Mouse (Mus musculus) heart, postnatal 10 days (tissue): ENCODE results near the gene Ddx27. TPM values are rescaled to one million over a fixed set of nuclear protein-coding genes. Genes with fewer than 3 reads are reported as not detected.
"Not testable (repeated sequence)": the region's sequence is repeated elsewhere in the genome, so short reads cannot be mapped to it uniquely, and the experiment has no call there.

Experiments
- DNase-seq, 2 experiments: peaks; one replicate each; pipeline ENCODE4 v3.0.0; 2021
- intact Hi-C: fragments of 180-260 bp; cut with DNase I; formaldehyde crosslinking; loops from one replicate; pipeline ENCODE4 v1.15.1; 2025
- total RNA-seq, 2 experiments: library from RNA; stranded (reverse); gene quantifications; 2 replicates each; pipeline ENCODE4 v1.2.3; 2021

The Ddx27 gene
- total RNA-seq: 10 to 100 TPM; 17.5 to 18.3 TPM

DNA sequence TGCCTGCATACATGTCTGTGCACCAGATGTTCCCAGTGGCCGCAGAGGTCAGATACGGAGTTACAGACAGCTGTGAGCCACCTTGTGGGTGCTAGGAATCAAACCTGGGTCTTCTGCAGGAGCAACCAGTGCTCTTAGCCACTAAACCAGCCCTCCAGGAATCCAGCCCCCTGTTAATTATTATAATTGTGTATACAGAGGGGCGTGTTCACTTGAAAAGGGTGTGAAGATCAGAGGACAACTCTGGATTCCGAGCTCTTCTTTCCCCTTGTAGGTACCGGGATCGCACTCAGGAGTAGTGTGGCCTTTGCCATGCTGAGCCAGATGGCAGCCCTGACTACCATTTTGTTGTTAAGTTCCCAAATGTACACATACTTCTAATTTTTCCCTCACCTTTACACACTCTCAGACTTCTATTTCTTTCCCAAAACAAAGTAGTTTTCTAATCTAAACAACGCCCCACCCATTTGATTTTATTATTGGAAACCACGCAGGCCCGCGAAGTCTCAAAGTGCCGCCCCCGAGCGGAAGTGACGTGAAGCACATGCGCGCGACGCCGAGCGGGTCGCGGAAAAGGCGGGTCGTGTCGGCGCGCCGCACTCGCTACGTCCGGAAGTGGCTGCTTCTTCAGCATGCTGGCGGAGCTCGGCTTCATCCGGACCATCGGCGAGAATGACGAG, at the start of gene Ddx27:
TSS of gene Ddx27 (plus strand) at position 492 of the 680 bp plus-strand sequence.
- peak; percentile 95 to 97 for DNase-seq
- intact Hi-C loops: no loop called here

DNA sequence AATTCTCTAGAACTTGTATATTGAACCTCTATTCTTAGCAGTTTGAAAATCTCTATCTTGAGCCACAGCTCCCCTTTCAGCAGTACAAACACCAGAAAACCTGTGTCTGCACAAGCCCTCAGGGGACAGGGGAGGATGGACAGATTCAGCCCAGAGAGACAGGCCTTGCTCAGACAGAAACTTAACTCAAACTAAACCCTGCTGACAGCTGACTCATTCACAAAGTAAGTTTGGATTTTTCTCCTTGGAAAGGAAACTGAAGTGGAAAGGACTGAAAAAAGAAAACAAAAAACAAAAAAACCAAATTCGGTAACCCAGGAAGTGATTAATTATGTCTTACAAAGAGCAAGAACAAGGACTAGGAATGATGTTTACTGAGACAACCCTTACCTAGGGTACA, 41.8 kb upstream of the Ddx27 start:
- no peak for DNase-seq
- intact Hi-C loops: no loop called here

DNA sequence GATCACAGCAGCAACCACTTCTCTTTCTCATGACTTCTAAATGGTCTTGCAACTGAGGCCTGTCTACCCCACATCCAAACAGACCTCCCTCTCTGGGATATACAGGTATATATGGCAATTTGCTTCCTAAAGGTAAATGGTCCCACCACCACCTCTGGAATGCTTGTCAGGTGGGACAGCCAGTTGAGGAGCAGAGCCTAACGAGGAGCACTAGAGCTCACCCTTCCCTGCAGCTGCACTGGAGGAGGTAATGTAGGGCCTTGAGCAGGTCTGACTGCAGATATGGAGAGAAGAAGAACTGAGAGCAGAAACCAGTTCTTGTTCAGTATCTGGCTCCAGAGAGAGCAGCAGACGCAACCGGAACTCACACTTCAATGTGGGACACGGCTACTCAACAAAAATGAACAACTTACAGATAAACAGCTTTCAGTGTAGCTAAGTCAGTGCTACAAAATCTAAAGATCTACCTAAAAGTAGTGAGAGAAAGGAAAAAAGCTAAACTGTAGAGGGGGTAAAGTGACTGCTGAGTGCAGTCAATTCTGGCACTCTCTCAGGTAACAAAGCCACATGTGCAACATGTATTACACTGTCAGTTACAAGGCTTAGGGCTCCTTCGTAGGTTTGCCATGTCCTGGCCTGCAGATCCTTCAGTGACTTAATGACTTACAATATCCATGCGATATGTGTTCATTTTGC, 40.7 kb upstream of the Ddx27 start:
- intact Hi-C loops: no loop called here
- DNase-seq: no peak

DNA sequence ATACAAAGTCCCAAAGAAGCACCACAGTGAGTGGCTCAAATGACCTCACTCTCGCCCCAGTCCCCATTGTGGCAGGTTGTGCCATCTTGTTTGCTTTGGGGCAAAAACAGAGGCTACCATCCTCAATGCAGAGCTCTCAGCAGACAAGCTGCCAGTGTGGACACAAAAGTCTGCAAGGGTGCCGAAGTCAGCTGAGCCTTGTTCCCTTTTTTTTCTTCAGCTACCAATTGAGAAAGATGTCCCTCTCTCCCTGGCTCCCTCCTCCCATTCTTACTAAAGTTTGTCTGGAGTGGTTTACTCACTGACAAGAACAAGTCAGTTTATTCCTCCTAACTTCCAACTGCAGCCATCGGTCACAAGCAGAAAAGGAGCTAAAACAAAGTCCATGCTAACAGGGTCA, 38.6 kb upstream of the Ddx27 start:
- intact Hi-C loops: no loop called here
- peak in 1 of 2 experiments; percentile 25 for DNase-seq

DNA sequence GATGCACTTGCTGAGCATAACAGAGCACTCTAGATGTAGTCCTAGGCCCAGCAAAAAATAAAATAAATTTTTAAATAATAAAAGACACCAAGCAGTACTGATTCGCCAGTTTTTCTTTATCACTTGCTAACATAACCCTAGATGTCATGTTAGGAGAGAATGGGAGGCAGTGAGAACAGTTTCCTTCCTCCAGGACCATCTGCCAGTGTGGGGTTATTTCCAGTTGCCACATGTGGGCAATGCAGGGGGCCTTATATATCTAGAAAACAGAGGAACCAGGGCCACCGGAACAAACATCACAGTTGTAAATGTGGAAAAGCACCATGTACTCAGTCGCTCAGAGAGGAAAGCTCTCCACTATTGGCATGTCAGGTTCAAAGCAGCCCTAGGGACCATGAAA, 37.5 kb upstream of the Ddx27 start:
- DNase-seq: no peak
- intact Hi-C loops: no loop called here

DNA sequence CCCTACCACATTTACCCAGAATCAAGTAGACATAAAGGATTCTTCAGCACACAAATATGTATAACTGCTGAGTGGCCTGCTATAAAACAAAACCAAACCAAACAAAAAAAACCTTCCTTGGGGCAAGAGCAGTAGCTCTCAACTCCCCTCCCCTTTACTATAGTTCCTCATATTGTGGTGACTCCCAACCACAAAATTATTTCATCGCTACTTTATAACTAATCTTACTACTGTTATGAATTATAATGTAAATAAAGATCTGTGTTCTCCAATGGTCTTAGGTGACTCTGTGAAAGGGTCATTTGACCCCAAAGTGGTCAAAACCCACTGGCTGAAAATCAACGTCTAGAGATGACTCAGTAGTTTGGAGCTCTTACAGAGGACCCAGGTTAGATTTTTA, 34.8 kb upstream of the Ddx27 start:
- intact Hi-C loops: no loop called here
- DNase-seq: no peak

DNA sequence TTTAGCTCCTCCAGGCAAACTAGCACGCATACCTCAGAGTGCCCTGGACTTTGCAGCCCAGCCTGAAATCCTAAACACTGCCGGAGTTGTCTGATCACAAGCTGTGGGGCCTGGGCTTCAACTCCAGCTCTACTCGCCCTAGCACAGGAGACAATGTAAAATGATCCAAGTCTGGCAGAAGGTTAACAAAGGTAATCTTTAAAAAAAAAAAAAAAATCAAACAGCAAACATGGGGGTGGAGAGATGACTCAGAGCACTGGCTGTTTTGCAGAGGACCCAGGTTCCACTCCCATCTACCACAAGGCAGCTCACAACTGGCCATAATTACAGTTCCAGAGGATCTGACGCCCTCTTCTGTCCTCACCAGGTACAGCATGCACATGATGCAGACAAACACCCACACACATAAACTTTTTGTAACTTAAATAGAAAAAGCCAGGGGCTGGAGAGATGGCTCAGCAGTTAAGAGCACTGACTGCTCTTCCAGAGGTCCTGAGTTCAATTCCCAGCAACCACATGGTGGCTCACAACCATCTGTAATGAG, 31.6 kb upstream of the Ddx27 start:
- no peak for DNase-seq
- intact Hi-C loops: no loop called here

DNA sequence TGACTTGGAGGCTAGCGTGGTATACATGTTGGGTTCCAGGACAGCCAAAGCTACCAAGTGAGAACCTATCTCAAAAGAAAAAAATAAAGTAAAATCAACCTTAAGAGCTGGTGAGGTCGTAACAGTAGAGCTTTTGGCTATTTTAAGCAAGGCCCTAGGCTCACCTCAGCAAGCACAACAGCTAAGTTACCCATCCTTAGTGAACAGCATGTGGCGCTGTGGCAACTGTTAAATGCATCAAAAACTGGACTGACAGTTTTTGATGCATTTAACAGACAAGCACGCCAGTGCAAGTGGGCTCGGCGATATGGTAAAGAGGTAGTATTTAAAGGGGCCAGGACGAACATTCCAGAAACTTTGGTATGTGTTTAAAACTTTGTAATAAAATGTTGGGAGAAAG, 24.1 kb upstream of the Ddx27 start:
- intact Hi-C loops: no loop called here
- DNase-seq: no peak

DNA sequence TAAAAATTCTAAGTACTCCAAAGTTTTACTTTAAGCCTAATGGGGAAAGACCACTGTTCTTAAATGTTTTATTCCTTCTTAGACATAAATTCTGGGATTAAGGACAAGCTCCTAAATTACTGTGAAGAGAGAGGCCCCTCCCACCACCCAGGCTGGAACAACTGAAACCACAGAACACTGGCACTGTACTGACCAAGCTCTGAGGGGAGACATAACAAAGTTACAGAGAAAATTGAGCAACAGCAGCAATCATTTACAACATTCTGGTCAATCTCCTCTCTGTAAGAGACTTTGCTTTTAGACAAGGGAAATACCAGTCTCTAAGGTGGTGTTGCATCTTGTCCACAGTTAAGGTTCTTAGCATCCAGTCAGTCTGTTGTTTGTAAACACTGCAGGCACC, 23.0 kb upstream of the Ddx27 start:
- intact Hi-C loops: loop anchor here (2.0 kb wide), 1 partner anchor 13 kb away; no protein-coding TSS in a partner anchor
- no peak for DNase-seq

DNA sequence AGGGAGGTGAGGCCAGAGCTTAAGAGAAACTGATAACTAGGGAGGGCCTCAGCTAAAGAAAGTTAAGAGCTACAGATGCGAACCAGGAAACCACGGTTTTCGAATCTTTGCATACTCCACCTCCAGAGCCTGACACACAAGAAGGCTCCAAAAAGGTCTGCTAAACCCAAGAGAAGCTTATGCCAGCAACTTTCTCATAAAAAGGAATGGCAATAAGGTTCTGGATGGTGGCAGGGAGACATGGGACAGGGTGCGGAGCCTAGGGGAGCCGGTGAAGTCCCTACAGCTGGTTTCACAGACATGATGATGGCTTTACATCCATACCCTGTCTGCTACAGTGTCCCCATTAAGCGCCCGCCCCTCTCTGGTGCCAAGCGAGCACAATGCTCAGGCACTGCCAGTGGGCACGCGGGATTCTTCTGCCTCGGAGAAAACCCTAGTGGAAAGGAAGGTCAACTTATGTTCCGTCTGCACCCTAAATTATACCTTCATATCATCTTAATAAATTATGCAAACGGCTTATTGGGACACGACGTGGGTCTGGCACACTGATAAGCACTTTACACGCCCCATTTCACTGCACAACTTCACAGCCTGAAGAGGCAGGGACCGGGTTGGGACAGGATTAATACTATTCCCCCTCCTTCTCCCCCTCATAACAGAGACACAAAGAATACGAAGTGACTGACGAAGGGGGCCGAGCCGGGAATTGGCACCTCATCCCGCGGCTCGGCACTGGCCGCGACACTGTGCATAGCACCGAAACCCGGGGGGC, 19.8 kb upstream of the Ddx27 start:
- intact Hi-C loops: no loop called here
- peak; percentile 27 to 38 for DNase-seq

DNA sequence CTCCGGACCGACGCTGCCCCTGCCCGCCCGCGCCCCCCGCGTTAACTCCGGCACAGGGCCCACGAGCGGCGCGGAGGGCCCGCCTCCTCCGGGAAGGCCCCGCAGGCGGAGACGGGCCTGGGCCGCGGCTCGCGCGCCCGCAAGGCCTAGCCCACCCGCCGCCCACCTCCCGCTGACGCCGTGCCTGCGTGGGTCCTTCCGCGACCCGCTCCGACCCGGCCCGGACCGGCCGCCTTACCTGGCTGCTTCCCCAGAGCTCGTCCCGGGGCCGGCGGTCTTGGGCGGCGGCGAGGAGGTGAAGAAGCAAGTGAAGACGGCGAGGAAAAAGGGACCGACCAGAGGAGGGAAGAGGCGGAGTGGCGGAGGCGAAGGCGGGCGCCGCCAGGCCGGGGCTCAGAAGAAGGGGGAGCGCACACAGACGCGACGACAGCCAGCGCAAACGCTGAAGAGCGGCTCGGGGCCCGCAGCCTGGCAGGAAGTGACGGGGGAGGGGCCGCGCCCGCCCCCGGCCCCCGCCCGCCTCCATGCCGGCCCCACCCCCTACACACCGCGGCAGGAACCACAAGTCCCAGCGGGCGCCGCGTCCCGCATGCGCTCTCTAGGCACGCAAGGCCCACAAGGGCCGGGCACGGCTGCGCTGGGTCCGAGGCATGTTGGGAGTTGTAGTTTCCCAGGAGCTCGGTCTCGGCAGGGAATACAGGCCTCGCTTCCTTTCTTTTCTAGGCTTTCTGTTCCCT, 19.0 kb upstream of the Ddx27 start, which contains the start of gene Stau1:
TSS of gene Stau1 (minus strand) at position 504 of the 737 bp plus-strand sequence.
- DNase-seq: peak; percentile 96 to 97
- intact Hi-C loops: loop anchor here (2.0 kb wide), 1 partner anchor 39 kb away; no protein-coding TSS in a partner anchor

DNA sequence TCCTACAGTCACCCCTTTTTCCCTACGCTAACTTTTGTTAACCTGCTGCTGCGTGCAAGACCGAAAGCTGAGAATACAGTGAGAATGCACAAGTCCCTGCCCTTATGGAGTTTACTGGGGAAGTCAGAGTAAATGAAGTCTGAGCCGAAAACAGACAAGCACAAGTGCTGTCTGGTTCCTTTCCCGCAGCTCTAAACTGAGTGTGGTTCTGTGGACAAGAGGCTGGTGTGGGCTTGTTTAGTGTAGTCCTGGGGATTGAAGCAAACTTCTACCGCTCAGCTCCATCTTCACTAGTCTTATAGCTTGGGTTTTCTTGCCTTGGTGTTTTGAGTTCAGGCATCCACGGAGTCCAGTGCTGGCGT, 18.5 kb upstream of the Ddx27 start:
- no peak for DNase-seq
- intact Hi-C loops: loop anchor here (2.0 kb wide), 1 partner anchor 40 kb away; no protein-coding TSS in a partner anchor

DNA sequence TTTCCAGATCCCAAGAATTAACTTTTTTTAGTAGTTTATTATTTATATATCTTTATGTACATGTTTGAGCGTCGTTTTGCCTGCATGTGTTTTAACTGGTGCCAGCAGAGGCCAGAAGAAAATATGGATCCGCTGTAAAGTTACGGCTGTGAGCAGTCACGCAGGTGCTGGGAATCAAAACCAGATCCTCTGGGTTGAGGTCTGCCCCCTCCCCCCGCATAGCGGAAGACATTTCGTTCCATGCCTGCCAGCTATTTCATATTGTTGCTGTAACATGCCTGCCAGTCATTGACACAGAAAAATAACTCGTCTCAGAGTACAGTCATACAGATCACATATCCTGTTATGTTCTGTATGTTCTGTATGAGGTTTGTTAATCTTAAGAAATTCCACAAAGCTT, 13.5 kb upstream of the Ddx27 start:
- intact Hi-C loops: no loop called here
- no peak for DNase-seq

DNA sequence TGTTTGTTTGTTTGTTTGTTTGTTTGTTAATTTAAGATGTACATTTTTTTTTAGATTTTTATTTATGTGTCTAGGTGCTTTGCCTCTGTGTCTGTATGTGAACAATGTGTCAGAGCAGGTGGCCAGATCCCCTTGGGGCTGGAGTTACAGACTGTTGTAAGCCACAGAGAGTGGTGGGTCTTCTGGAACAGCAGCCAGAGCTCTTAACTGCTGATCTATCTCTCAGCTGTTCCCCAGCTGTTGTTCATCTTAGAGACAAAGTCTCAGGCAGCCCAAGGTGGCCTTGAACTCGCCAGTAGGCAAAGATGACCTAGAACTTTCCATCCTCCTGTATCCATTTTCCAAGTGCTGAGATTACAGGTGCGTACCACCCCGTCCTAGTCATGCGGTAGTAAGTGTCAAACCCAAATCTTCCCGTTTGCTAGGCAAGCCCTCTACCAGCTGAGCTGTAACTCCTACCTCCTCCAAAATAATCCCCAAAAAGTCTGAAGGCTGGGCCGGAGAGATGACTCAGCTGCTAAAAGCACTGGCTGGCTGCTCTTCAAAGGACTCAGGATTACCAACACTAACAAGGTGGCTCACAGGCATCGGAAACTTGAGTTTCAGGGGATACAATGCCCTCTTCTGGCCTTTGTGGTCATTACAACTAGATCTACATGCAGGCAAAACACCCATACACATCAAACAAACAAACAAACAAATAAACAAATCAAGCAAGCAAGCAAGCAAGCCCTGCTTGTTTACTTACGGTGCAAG, 10.7 kb upstream of the Ddx27 start:
- peak; percentile 75 to 86 for DNase-seq
- intact Hi-C loops: loop anchor here (1.0 kb wide), 1 partner anchor 47 kb away; no protein-coding TSS in a partner anchor

DNA sequence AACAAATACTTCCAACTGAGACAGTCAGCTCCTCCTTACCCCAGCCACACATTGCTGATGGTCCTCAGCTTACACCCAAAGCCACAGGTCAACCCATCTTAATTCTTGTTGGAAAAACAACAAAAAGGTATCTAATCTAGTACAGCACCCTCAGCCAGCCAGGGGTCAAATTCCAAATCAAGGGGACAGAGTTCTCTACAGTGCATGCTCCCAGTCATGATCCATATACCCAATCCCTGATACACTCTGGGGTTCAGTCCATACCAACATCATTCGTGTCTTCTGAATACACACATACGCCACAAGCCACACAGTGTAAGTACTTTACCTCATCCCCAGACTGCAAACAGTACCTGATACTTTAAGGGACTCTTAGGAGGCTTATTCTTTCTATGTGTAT, 8.6 kb upstream of the Ddx27 start:
- DNase-seq: no peak
- intact Hi-C loops: no loop called here

DNA sequence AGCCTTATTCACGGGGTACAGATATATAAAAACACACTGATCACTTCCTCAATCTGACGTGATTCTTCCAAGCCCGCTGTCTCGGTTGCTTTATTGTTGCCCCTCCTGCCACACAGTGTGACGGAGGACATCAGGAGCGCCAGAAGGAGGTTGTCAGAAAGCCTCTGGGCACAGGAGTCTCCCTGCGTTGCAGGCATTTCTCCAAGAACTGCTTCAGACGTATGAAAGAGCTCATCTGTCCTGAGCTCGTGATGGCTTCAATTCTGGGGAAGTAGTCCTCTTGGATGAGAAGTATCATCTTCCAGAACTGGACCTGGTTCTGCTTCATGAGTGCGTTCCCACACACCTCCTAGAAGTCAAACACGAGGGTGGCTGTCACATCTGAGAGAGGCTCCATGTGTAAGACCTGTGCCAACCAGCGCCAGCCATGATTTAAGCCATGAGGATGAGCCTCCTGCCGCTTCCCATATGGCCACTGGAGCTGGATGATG, 7.9 kb upstream of the Ddx27 start:
- no peak for DNase-seq
- intact Hi-C loops: no loop called here

DNA sequence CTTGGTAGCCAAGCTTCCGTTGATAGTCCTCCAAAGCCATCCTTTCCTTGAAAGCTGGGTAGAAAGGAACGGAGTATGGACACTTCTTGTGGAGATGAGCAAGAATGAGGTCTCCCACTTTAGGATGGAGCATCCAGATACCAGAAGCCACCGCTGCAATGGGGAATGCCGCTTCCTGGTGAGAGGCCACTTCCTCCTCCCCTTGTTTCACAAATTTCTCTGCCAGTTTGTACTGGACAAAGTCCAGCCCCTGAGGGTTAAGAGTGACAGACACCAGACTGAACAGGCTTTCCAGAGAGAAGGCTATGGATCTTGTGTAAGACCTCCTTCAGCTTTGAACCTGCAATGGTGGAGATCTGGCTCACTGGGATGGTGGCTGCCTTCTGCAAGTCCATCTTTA, 7.4 kb upstream of the Ddx27 start:
- DNase-seq, intact Hi-C loops: not testable (repeated sequence)

DNA sequence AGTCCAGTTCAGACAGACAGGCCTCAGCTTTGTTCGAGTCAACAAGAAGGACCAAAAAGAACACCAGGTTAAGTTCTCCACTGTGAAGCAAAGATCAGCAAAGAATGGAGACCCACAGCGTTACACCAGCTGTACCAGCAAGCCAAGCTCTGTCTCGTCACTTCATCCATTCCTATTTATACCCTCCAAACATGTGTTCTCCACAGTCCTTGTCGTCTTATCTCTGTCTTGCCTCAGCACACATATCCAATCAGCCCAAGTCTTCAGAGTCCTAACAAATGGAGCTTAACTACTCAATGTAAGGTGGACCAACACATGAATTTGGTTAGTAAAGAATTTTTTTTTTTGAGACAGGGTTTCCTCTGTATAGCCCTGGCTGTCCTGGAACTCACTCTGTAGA, 5.5 kb upstream of the Ddx27 start:
- intact Hi-C loops: no loop called here
- DNase-seq: no peak

DNA sequence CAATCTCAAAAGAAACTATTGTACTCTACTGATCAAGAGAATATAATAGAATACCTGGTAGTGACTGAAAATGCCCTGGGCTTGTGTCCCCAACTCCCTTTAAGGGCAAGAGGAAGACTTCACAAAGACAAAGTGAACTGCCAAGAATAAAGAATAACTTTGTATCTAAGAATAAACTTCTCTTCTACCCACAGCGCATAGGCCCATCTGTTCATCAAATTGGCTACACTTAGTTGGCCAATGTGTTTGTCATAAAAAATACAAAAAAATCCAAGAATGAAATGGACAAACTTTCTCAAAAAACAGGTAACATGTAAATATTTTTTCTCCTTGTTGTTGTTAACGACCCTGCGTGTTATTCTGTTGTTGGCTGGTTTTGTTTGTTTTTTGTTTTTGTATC, 4.4 kb upstream of the Ddx27 start:
- intact Hi-C loops: no loop called here
- DNase-seq: no peak

DNA sequence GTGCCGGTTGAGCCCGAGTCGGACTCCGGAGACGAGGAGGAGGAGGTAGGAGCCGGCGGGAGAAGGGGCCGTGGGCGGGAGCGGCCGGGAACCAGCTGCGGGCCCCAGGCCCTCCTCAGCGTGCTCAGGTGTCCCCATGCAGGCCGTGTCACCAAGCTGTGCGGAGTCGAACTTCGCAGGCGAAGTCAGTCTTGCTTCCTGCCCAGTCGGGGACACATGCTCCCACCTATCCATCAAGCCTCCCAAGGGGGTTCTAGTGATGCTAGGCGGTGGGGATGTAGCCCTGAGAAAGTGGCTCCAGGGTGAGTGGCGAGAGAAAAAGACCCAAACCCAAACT, 357 bp downstream of the Ddx27 start:
- intact Hi-C loops: no loop called here
- no peak for DNase-seq
